Mouse (Mus musculus) myocyte (in vitro differentiated cells): ENCODE results near the gene Tmbim1. TPM values are rescaled to one million over a fixed set of nuclear protein-coding genes. Genes with fewer than 3 reads are reported as not detected.
"Not testable (repeated sequence)": the region's sequence is repeated elsewhere in the genome, so short reads cannot be mapped to it uniquely, and the experiment has no call there.

Experiments
- H3K27me3 ChIP-seq: one replicate; pipeline ENCODE4 v1.6.1; 2011; ENCODE audit not compliant: control insufficient read depth, insufficient read depth, insufficient read length
- H3K36me3 ChIP-seq: one replicate; pipeline ENCODE4 v1.6.1; 2011; ENCODE audit not compliant: control insufficient read depth, insufficient read depth
- H3K4me2 ChIP-seq: one replicate; pipeline ENCODE4 v1.6.1; 2011; ENCODE audit warnings: low read depth, control low read depth
- H3K4me3 ChIP-seq: one replicate; pipeline ENCODE4 v1.5.1; 2011; ENCODE audit warnings: mild to moderate bottlenecking, control low read depth, moderate library complexity
- H3K79me2 ChIP-seq: one replicate; pipeline ENCODE4 v1.6.1; 2011; ENCODE audit not compliant: control insufficient read depth, insufficient read depth
- H3ac ChIP-seq: one replicate; pipeline ENCODE4 v1.6.1; 2011; ENCODE audit not compliant: control insufficient read depth, insufficient read length
- CEBPB ChIP-seq: IDR thresholded peaks from 2 replicates; pipeline ENCODE4 v1.6.1; 2011; ENCODE audit warnings: mild to moderate bottlenecking, moderate library complexity; ENCODE audit not compliant: poor library complexity, insufficient read depth, severe bottlenecking
- E2F4 ChIP-seq: IDR thresholded peaks from one replicate; pipeline ENCODE4 v1.6.1; 2011; ENCODE audit warnings: mild to moderate bottlenecking, control low read depth, moderate library complexity; ENCODE audit not compliant: insufficient read depth
- MAX ChIP-seq: IDR thresholded peaks from one replicate; pipeline ENCODE4 v1.6.1; 2011; ENCODE audit warnings: low read depth, mild to moderate bottlenecking, control low read depth
- MYOD1 ChIP-seq, 3 experiments: IDR thresholded peaks; one replicate each; pipeline ENCODE4 v1.6.1; 2011; ENCODE audit warnings: control low read depth in 2 of 3, low read depth in 2 of 3, mild to moderate bottlenecking in 2 of 3, moderate library complexity in 1 of 3; ENCODE audit not compliant: insufficient read length in 2 of 3, control insufficient read depth in 1 of 3
- MYOG ChIP-seq, 3 experiments: IDR thresholded peaks; one replicate each; pipeline ENCODE4 v1.6.1; 2011; ENCODE audit warnings: control low read depth in 2 of 3, low read depth in 2 of 3, mild to moderate bottlenecking in 2 of 3; ENCODE audit not compliant: insufficient read length in 2 of 3, control insufficient read depth in 1 of 3, insufficient read depth in 1 of 3
- POLR2A ChIP-seq: IDR thresholded peaks from one replicate; pipeline ENCODE4 v1.6.1; 2011; ENCODE audit warnings: low read depth, mild to moderate bottlenecking, control low read depth, moderate library complexity; ENCODE audit not compliant: insufficient read length
- POLR2AphosphoS2 ChIP-seq: IDR thresholded peaks from one replicate; pipeline ENCODE4 v1.6.1; 2011; ENCODE audit warnings: low read depth, control low read depth; ENCODE audit not compliant: insufficient read length
- REST ChIP-seq: IDR thresholded peaks from one replicate; pipeline ENCODE4 v1.6.1; 2011; ENCODE audit warnings: mild to moderate bottlenecking, control low read depth, moderate library complexity; ENCODE audit not compliant: insufficient read depth, insufficient read length
- SRF ChIP-seq: IDR thresholded peaks from one replicate; pipeline ENCODE4 v1.6.1; 2011; ENCODE audit warnings: low read depth; ENCODE audit not compliant: control insufficient read depth, insufficient read length
- TCF12 ChIP-seq: IDR thresholded peaks from one replicate; pipeline ENCODE4 v1.6.1; 2011; ENCODE audit warnings: mild to moderate bottlenecking, control low read depth; ENCODE audit not compliant: poor library complexity, insufficient read depth, severe bottlenecking
- TCF3 ChIP-seq: IDR thresholded peaks from one replicate; pipeline ENCODE4 v1.6.1; 2011; ENCODE audit warnings: low read depth, control low read depth; ENCODE audit not compliant: insufficient read length
- USF1 ChIP-seq: IDR thresholded peaks from one replicate; pipeline ENCODE4 v1.6.1; 2011; ENCODE audit warnings: low read depth, mild to moderate bottlenecking, control low read depth, moderate library complexity
- polyA plus RNA-seq: library from polyadenylated mRNA; unstranded; fragments of >200 nt; fragmentation: generic; extraction: Trizol; gene quantifications from one replicate; pipeline ENCODE4 v1.2.1, GENCODE M21; 2012; ENCODE audit warnings: missing spikeins

The Tmbim1 gene
- polyA plus RNA-seq, 1 experiment, result 178 TPM

GRCm38 (mm10) chr1:74286869-74287607 is 18.4 kb downstream of the Tmbim1 start:
- H3K36me3 ChIP-seq, result peaks cover 45% of the 10 kb centered on the region
- H3K4me2 ChIP-seq, result not testable (repeated sequence)
- TF ChIP-seq POLR2AphosphoS2, result peak; percentile 14

DNA sequence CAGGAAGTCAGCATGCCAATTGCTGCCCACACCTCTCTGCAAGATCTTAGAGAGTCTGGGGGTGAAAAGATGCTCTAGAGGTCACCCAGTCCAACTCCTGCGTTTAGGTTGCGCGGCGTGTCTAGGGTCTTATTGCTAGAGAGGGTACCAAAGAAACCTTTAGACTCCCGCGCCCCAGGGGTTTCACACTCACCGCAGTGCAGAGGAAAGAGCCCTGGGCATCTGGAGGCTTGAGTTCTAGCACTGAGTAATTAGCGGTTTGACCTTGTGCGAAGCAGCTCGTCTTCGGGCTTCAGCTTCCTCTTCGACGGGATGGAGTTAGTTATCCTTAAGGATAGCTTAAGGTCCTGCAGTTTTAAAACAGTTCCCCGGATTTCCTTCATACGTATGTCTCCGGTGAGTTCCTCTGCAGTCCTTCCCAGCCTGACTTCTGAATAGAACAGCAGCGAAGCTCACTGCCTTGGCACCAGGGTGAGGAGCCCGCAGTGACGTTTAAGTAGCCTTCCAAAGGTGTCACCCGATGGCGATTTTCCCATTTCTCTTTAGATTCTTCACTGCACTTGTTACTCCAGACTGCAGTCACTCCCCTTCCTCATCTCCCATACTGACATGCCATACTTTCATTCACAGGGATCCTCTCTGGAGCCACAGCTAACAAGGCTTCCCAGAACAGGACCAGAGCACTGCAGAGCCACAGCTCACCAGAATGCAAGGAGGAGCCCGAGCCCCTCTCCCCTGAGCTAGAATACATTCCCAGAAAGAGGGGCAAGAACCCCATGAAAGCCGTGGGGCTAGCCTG is 20.0 kb downstream of the Tmbim1 start:
- Histone ChIP-seq H3ac (peak overlapping the region; percentile 19), H3K27me3 (no peaks in the 10 kb centered on the region), H3K4me2 (peak overlapping the region; percentile 95), H3K4me3 (peak overlapping the region; percentile 81), H3K79me2 (peaks cover 11% of the 10 kb centered on the region), H3K36me3 (peaks cover 43% of the 10 kb centered on the region)
- no peak for TF ChIP-seq USF1
- peak; percentile 57 for TF ChIP-seq POLR2AphosphoS2

More at GRCm38 (mm10) chr1:74286869-74287607, 18.4 kb downstream of the Tmbim1 start:
- H3K79me2 ChIP-seq, result peaks cover 11% of the 10 kb centered on the region
- H3ac ChIP-seq, H3K27me3 ChIP-seq, H3K4me3 ChIP-seq: not testable (repeated sequence)

GRCm38 (mm10) chr1:74284543-74285160 is 20.8 kb downstream of the Tmbim1 start, which contains the start of the genes Aamp and Pnkd:
Gene Aamp, minus strand, starts transcription at chr1:74284738.
Gene Pnkd, plus strand, starts transcription at chr1:74284930.
- H3ac ChIP-seq, result peak within 1 kb of the TSS; percentile 19
- H3K4me3 ChIP-seq, result peak within 1 kb of the TSS; percentile 81
- no peaks in the 10 kb centered on the region for H3K27me3 ChIP-seq
- no peak for TF ChIP-seq TCF12
- TF ChIP-seq SRF, result peak; percentile 68
- TF ChIP-seq POLR2A, result peak; percentile 68
- peak; percentile 51 for TF ChIP-seq POLR2AphosphoS2
- peak within 1 kb of the TSS; percentile 95 for H3K4me2 ChIP-seq
- peaks cover 39% of the 10 kb centered on the region for H3K36me3 ChIP-seq
- peaks cover 11% of the 10 kb centered on the region for H3K79me2 ChIP-seq

GRCm38 (mm10) chr1:74283686-74284463 is 21.5 kb downstream of the Tmbim1 start:
- Histone ChIP-seq H3ac (peak overlapping the region; percentile 19), H3K27me3 (no peaks in the 10 kb centered on the region), H3K4me3 (peak overlapping the region; percentile 81), H3K36me3 (peaks cover 31% of the 10 kb centered on the region), H3K79me2 (peaks cover 11% of the 10 kb centered on the region), H3K4me2 (peak overlapping the region; percentile 91)
- TF ChIP-seq E2F4 (no peak), POLR2A (no peak), REST (peak; percentile 37)

DNA sequence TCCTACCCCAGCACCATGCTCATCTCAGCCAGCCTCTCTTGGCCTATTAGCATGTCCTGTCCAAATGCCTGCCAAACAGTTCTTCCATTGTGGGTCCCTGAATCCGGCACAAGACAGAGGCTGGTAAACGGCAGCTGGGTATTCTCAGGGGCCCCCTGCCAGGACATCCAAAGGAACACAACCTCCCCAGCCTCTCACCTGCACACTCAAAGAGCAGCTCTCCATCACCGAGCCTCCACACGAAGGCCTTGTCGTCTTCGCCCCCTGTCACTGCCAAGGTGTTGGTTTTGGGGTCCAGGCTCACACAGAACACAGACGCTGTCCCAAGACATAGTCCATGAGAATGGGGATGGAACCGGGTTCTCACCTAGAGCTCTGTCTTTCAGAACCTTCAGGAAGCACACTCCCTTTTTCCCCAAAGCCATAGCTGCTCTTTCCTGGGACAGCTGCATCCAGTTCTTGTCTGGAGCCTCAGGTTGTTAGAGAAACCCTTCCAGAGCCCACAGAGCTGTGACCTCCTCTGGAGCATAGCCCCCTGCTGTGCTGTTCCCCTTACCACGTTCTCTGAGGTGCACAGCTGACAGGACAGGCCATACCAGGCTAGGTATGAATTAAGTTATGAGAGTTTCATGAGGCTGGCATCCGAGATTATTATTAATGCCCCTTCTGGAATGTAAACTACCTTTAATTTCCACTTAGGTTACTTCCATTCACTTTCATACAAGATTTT is 22.4 kb downstream of the Tmbim1 start:
- peaks cover 23% of the 10 kb centered on the region for H3K36me3 ChIP-seq
- no peak overlapping the region for H3ac ChIP-seq
- peak overlapping the region; percentile 81 for H3K4me3 ChIP-seq
- TF ChIP-seq POLR2AphosphoS2, result no peak
- no peak for TF ChIP-seq TCF12
- TF ChIP-seq MYOG (IDR thresholded peaks at IDR 0.05; ENCODE audit: control insufficient read depth in 1 of 3, insufficient read depth in 1 of 3, insufficient read length in 2 of 3, low read depth in 2 of 3), result no peak
- peaks cover 11% of the 10 kb centered on the region for H3K79me2 ChIP-seq
- H3K4me2 ChIP-seq, result no peak overlapping the region
- no peaks in the 10 kb centered on the region for H3K27me3 ChIP-seq

- H3K79me2 ChIP-seq, result peaks cover 11% of the 10 kb centered on the region
- no peak overlapping the region for H3K4me2 ChIP-seq
- H3K36me3 ChIP-seq, result peaks cover 23% of the 10 kb centered on the region
- no peak overlapping the region for H3ac ChIP-seq
- H3K27me3 ChIP-seq, result no peaks in the 10 kb centered on the region
- TF ChIP-seq TCF3 (no peak), REST (no peak), CEBPB (no peak), TCF12 (no peak), MYOG (IDR thresholded peaks at IDR 0.05; ENCODE audit: control insufficient read depth in 1 of 3, insufficient read depth in 1 of 3, insufficient read length in 2 of 3, low read depth in 2 of 3) (no peak), POLR2A (no peak), E2F4 (no peak), MYOD1 (IDR thresholded peaks at IDR 0.05; ENCODE audit: control insufficient read depth in 1 of 3, insufficient read length in 2 of 3, low read depth in 2 of 3) (no peak), SRF (no peak), MAX (no peak), POLR2AphosphoS2 (no peak), USF1 (no peak)
- no peak overlapping the region for H3K4me3 ChIP-seq
These were observed 23.5 kb downstream of the Tmbim1 start for GRCm38 (mm10) chr1:74281886-74282285.
